In genomic region chr6:91285450-91285790, GRCm38 (mm10) we compare ENCODE assay signal across 8 mouse cellular contexts.
DNase-seq lines count a peak whose midpoint lies in the region; ATAC-seq and TF ChIP-seq lines count a peak whose summit lies in the region.

No protein-coding gene starts in this region.

- peaks cover 57% of the 10 kb centered on the region for H3K27me3 ChIP-seq in lung, embryonic 14.5 days (ENCODE audit: insufficient read depth, low read length)

- no peak for DNase-seq in ES-E14 (ENCODE audit: low read depth, low spot score)
- peak; percentile 90 to 96 for DNase-seq in cerebellum, adult 18-20 months
- DNase-seq in forelimb bud, embryonic 11.5 days (ENCODE audit: low read depth, low spot score) = peak; percentile 76
- DNase-seq in heart, postnatal 4 days = peak; percentile 89
- DNase-seq in layer of hippocampus, adult 2 months (ENCODE audit: low spot score in 2 of 2) = peak; percentile 64 to 84
- peak; percentile 89 for DNase-seq in lung, embryonic 14.5 days
- DNase-seq in ovary, postnatal 10 days (ENCODE audit: low spot score) = peak; percentile 50
- peak; percentile 58 for DNase-seq in urinary bladder, adult 2 months (ENCODE audit: low spot score)

- peak overlapping the region; percentile 48 for H3K4me2 ChIP-seq in lung, embryonic 14.5 days

- peak overlapping the region; percentile 55; the same call in 1 of the 2 replicates for H3K9ac ChIP-seq in ES-E14 (ENCODE audit: insufficient read depth, low read depth, low read length, poor library complexity, severe bottlenecking)
- H3K9ac ChIP-seq in lung, embryonic 14.5 days = no peak overlapping the region

- peak overlapping the region; percentile 46 to 55 for H3K4me3 ChIP-seq in ES-E14 (ENCODE audit: insufficient read depth in 1 of 2, low read depth in 1 of 2, low read length in 2 of 2, poor library complexity in 1 of 2, severe bottlenecking in 1 of 2)
- H3K4me3 ChIP-seq in layer of hippocampus, adult 2 months = peak overlapping the region; percentile 37
- H3K4me3 ChIP-seq in lung, embryonic 14.5 days (ENCODE audit: low read depth, low read length) = peak overlapping the region; percentile 15; the same call in 1 of the 2 replicates

- peak; percentile 79 for ATAC-seq in lung, embryonic 14.5 days (ENCODE audit: insufficient read depth)

- peak; percentile 94 for TF ChIP-seq CTCF in layer of hippocampus, adult 2 months (conservative IDR thresholded peaks at IDR 0.05)
- peak; percentile 96 for TF ChIP-seq CTCF in lung, embryonic 14.5 days (IDR thresholded peaks at IDR 0.05; ENCODE audit: low read depth)

- H3K4me1 ChIP-seq in ES-E14 (ENCODE audit: control insufficient read depth in 2 of 2, insufficient read depth in 2 of 2, low read length in 2 of 2, poor library complexity in 1 of 2) = peaks cover 0 to 4% of the 10 kb centered on the region in 2 experiments; a peak in 2 of 4 replicates
- H3K4me1 ChIP-seq in lung, embryonic 14.5 days (ENCODE audit: insufficient read depth) = no peaks in the 10 kb centered on the region

- under 1% methylated on average over 28 of the region's 28 CpGs for WGBS in lung, embryonic 14.5 days

- no peak overlapping the region for H3K27ac ChIP-seq in ES-E14 (ENCODE audit: insufficient read depth, low read depth, low read length, poor library complexity, severe bottlenecking)
- peak overlapping the region; percentile 72 for H3K27ac ChIP-seq in layer of hippocampus, adult 2 months
- H3K27ac ChIP-seq in lung, embryonic 14.5 days (ENCODE audit: low read depth) = no peak overlapping the region

- no peaks in the 10 kb centered on the region for H3K9me3 ChIP-seq in ES-E14 (ENCODE audit: control insufficient read depth, insufficient read depth, low read depth, low read length)
- no peaks in the 10 kb centered on the region for H3K9me3 ChIP-seq in lung, embryonic 14.5 days (ENCODE audit: low read depth, low read length)

- no peaks in the 10 kb centered on the region for H3K36me3 ChIP-seq in ES-E14 (ENCODE audit: control insufficient read depth, insufficient read depth, low read length, poor library complexity, severe bottlenecking)
- no peaks in the 10 kb centered on the region for H3K36me3 ChIP-seq in lung, embryonic 14.5 days (ENCODE audit: insufficient read depth)

- in situ Hi-C loops in ES-E14 (cut with MboI; ENCODE audit: low sequenced_read_pairs in 2 of 2, unreplicated experiment in 2 of 2) = loop anchor here in 1 of 2 experiments (10.0 kb wide), 1 partner anchor 129 kb away; the partner anchor contains the start of gene Wnt7a

TF ChIP-seq in ES-E14, 5 proteins besides CTCF, POLR2A, EP300 and RAD21:
- no peak for TF ChIP-seq ZNF384 (IDR thresholded peaks at IDR 0.05; ENCODE audit: low read depth, low read length)
- 0 out of 2 replicates have a peak, but pooled peaks have one; percentile 12 for TF ChIP-seq HCFC1 (IDR thresholded peaks at IDR 0.05; ENCODE audit: borderline replicate concordance, insufficient read depth, low read length)
- TF ChIP-seq ZC3H11A (IDR thresholded peaks at IDR 0.05; ENCODE audit: borderline replicate concordance, low read depth, low read length) = peak; percentile 68
- TF ChIP-seq CHD2 (IDR thresholded peaks at IDR 0.05; ENCODE audit: low read depth, low read length) = no peak
TF ChIP-seq in ES-E14: peak in this region for 2.
